Mouse (Mus musculus): ENCODE data around the gene Fam222a. TPM values are rescaled to one million over a fixed set of nuclear protein-coding genes. Genes with fewer than 3 reads are reported as not detected.

Gene Fam222a
- polyA plus RNA-seq, 1 experiment, result 22.5 TPM

GRCm38 (mm10) chr5:114575530-114575929 lies 7.7 kb downstream of the Fam222a start:
- Histone ChIP-seq H3K27me3 (ENCODE audit: control insufficient read depth, insufficient read depth, low read length) (no peaks in the 10 kb centered on the region; the same call in 1 of the 2 replicates), H3K4me1 (ENCODE audit: control insufficient read depth, insufficient read depth, low read length) (peaks cover 6% of the 10 kb centered on the region), H3K27ac (ENCODE audit: control insufficient read depth, insufficient read depth, low read depth, low read length) (no peak overlapping the region), H3K4me3 (ENCODE audit: control insufficient read depth, low read depth, low read length) (no peak overlapping the region), H3K36me3 (ENCODE audit: control insufficient read depth, insufficient read depth, low read length) (no peaks in the 10 kb centered on the region)
- TF ChIP-seq CTCF (IDR thresholded peaks at IDR 0.05; ENCODE audit: control insufficient read depth, insufficient read depth, insufficient replicate concordance, low read depth, low read length) (no peak), POLR2A (IDR thresholded peaks at IDR 0.05; ENCODE audit: control insufficient read depth, low read depth, low read length) (no peak)

GRCm38 (mm10) chr5:114575986-114576605 lies 8.3 kb downstream of the Fam222a start:
- TF ChIP-seq CTCF (IDR thresholded peaks at IDR 0.05; ENCODE audit: control insufficient read depth, insufficient read depth, insufficient replicate concordance, low read depth, low read length), result no peak
- no peak for TF ChIP-seq POLR2A (IDR thresholded peaks at IDR 0.05; ENCODE audit: control insufficient read depth, low read depth, low read length)
- H3K4me3 ChIP-seq (ENCODE audit: control insufficient read depth, low read depth, low read length), result no peak overlapping the region
- H3K27ac ChIP-seq (ENCODE audit: control insufficient read depth, insufficient read depth, low read depth, low read length), result no peak overlapping the region

GRCm38 (mm10) chr5:114578361-114578760 lies 10.5 kb downstream of the Fam222a start:
- Histone ChIP-seq H3K27me3 (ENCODE audit: control insufficient read depth, insufficient read depth, low read length) (no peaks in the 10 kb centered on the region), H3K36me3 (ENCODE audit: control insufficient read depth, insufficient read depth, low read length) (no peaks in the 10 kb centered on the region), H3K4me1 (ENCODE audit: control insufficient read depth, insufficient read depth, low read length) (peaks cover 2% of the 10 kb centered on the region; the same call in 1 of the 2 replicates), H3K4me3 (ENCODE audit: control insufficient read depth, low read depth, low read length) (no peak overlapping the region), H3K27ac (ENCODE audit: control insufficient read depth, insufficient read depth, low read depth, low read length) (no peak overlapping the region)
- no peak for TF ChIP-seq CTCF (IDR thresholded peaks at IDR 0.05; ENCODE audit: control insufficient read depth, insufficient read depth, insufficient replicate concordance, low read depth, low read length)
- no peak for TF ChIP-seq POLR2A (IDR thresholded peaks at IDR 0.05; ENCODE audit: control insufficient read depth, low read depth, low read length)

More at GRCm38 (mm10) chr5:114575986-114576605, 8.3 kb downstream of the Fam222a start:
- Histone ChIP-seq H3K27me3 (ENCODE audit: control insufficient read depth, insufficient read depth, low read length) (no peaks in the 10 kb centered on the region), H3K4me1 (ENCODE audit: control insufficient read depth, insufficient read depth, low read length) (peaks cover 2% of the 10 kb centered on the region), H3K36me3 (ENCODE audit: control insufficient read depth, insufficient read depth, low read length) (no peaks in the 10 kb centered on the region)

- H3K27ac ChIP-seq (ENCODE audit: control insufficient read depth, insufficient read depth, low read depth, low read length), result no peak overlapping the region
- no peaks in the 10 kb centered on the region for H3K27me3 ChIP-seq (ENCODE audit: control insufficient read depth, insufficient read depth, low read length)
- peaks cover 2% of the 10 kb centered on the region; the same call in 1 of the 2 replicates for H3K4me1 ChIP-seq (ENCODE audit: control insufficient read depth, insufficient read depth, low read length)
- H3K4me3 ChIP-seq (ENCODE audit: control insufficient read depth, low read depth, low read length), result no peak overlapping the region
- TF ChIP-seq POLR2A (IDR thresholded peaks at IDR 0.05; ENCODE audit: control insufficient read depth, low read depth, low read length), result no peak
- TF ChIP-seq CTCF (IDR thresholded peaks at IDR 0.05; ENCODE audit: control insufficient read depth, insufficient read depth, insufficient replicate concordance, low read depth, low read length), result no peak
- no peaks in the 10 kb centered on the region for H3K36me3 ChIP-seq (ENCODE audit: control insufficient read depth, insufficient read depth, low read length)
Observed at GRCm38 (mm10) chr5:114579714-114580357, 12.0 kb downstream of the Fam222a start.

GRCm38 (mm10) chr5:114581486-114581885 lies 13.7 kb downstream of the Fam222a start:
- H3K36me3 ChIP-seq (ENCODE audit: control insufficient read depth, insufficient read depth, low read length), result no peaks in the 10 kb centered on the region
- H3K27me3 ChIP-seq (ENCODE audit: control insufficient read depth, insufficient read depth, low read length), result no peaks in the 10 kb centered on the region
- TF ChIP-seq POLR2A (IDR thresholded peaks at IDR 0.05; ENCODE audit: control insufficient read depth, low read depth, low read length), result no peak
- TF ChIP-seq CTCF (IDR thresholded peaks at IDR 0.05; ENCODE audit: control insufficient read depth, insufficient read depth, insufficient replicate concordance, low read depth, low read length), result no peak
- peaks cover 4% of the 10 kb centered on the region; the same call in 1 of the 2 replicates for H3K4me1 ChIP-seq (ENCODE audit: control insufficient read depth, insufficient read depth, low read length)
- no peak overlapping the region for H3K4me3 ChIP-seq (ENCODE audit: control insufficient read depth, low read depth, low read length)
- H3K27ac ChIP-seq (ENCODE audit: control insufficient read depth, insufficient read depth, low read depth, low read length), result no peak overlapping the region

- no peak overlapping the region for H3K4me3 ChIP-seq (ENCODE audit: control insufficient read depth, low read depth, low read length)
- no peaks in the 10 kb centered on the region for H3K27me3 ChIP-seq (ENCODE audit: control insufficient read depth, insufficient read depth, low read length)
- peaks cover 4% of the 10 kb centered on the region; the same call in 1 of the 2 replicates for H3K4me1 ChIP-seq (ENCODE audit: control insufficient read depth, insufficient read depth, low read length)
- TF ChIP-seq POLR2A (IDR thresholded peaks at IDR 0.05; ENCODE audit: control insufficient read depth, low read depth, low read length), result no peak
- no peak for TF ChIP-seq CTCF (IDR thresholded peaks at IDR 0.05; ENCODE audit: control insufficient read depth, insufficient read depth, insufficient replicate concordance, low read depth, low read length)
- H3K27ac ChIP-seq (ENCODE audit: control insufficient read depth, insufficient read depth, low read depth, low read length), result no peak overlapping the region
- no peaks in the 10 kb centered on the region for H3K36me3 ChIP-seq (ENCODE audit: control insufficient read depth, insufficient read depth, low read length)
Observed at GRCm38 (mm10) chr5:114583046-114583445, 15.2 kb downstream of the Fam222a start.

- Histone ChIP-seq H3K36me3 (ENCODE audit: control insufficient read depth, insufficient read depth, low read length) (no peaks in the 10 kb centered on the region), H3K4me1 (ENCODE audit: control insufficient read depth, insufficient read depth, low read length) (peaks cover 4% of the 10 kb centered on the region; the same call in 1 of the 2 replicates), H3K27ac (ENCODE audit: control insufficient read depth, insufficient read depth, low read depth, low read length) (no peak overlapping the region), H3K27me3 (ENCODE audit: control insufficient read depth, insufficient read depth, low read length) (no peaks in the 10 kb centered on the region), H3K4me3 (ENCODE audit: control insufficient read depth, low read depth, low read length) (no peak overlapping the region)
- no peak for TF ChIP-seq CTCF (IDR thresholded peaks at IDR 0.05; ENCODE audit: control insufficient read depth, insufficient read depth, insufficient replicate concordance, low read depth, low read length)
- no peak for TF ChIP-seq POLR2A (IDR thresholded peaks at IDR 0.05; ENCODE audit: control insufficient read depth, low read depth, low read length)
Observed at GRCm38 (mm10) chr5:114583490-114584175, 15.8 kb downstream of the Fam222a start.

All from testis, adult 2 months (tissue).